Mouse (Mus musculus): Measurements from ENCODE around the gene Slc12a4.

DNA sequence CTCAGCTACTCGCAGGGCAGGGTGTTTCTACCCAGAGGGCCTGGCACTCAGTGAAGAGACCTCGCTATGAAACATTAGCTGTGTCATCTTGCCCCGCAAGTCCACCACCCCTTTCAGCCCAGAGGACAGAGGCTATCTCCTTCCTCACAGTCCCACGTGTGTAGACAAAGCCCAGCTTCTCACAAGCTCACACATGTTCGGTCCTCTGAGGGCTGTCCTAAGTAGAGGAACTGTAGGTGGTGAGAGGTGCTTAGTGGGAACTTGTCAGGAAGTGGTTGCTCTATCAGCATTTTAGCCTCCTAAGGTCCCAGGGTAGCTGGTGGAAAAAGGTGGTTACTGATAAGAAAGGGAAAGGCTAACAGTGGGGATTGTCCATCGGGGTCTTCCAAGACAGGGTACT, 30.8 kb downstream of the Slc12a4 start:
- TF ChIP-seq POLR2A (IDR thresholded peaks at IDR 0.05; ENCODE audit: insufficient read depth, low read depth, low read length) (no peak), CTCF (IDR thresholded peaks at IDR 0.05; ENCODE audit: insufficient read depth, low read depth, low read length) (no peak)
